Mouse (Mus musculus): ENCODE results near the gene Skap1. TPM values are rescaled to one million over a fixed set of nuclear protein-coding genes. Genes with fewer than 3 reads are reported as not detected.

Skap1 gene
- total and polyA plus RNA-seq, 3 experiments, result not detected

DNA sequence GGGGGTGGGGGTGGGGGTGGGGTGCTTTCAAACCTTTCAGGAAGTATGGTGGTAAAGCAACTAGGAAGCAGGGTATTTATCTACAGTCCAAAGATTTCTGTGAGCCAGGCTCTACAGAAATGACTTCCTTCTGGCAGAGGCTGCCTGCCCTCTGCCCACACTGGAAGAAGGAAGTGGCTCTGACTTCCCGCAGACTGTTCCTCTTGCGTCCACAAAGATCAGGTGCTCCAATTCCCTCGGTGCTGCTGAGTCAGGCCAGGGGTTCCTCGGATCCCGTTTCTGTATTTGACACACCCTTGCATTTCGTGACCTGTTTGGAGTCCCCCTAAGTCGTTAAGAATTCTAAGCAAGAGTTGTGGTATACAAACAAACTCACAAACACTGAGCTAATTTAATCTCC is 301.3 kb downstream of the Skap1 start:
- TF ChIP-seq RCOR1 (IDR thresholded peaks at IDR 0.05; ENCODE audit: low read depth, low read length) (0 out of 2 replicates have a peak, but pooled peaks have one; percentile 28), MEF2A (IDR thresholded peaks at IDR 0.05; ENCODE audit: extremely low read depth, insufficient replicate concordance, low read depth, low read length, poor library complexity, severe bottlenecking) (no peak), NELFE (IDR thresholded peaks at IDR 0.05; ENCODE audit: low read depth, low read length) (no peak), CHD2 (IDR thresholded peaks at IDR 0.05; ENCODE audit: low read length) (no peak), MAX (IDR thresholded peaks at IDR 0.05; ENCODE audit: low read length) (no peak), UBTF (IDR thresholded peaks at IDR 0.05; ENCODE audit: borderline replicate concordance, insufficient read depth, low read depth, low read length) (no peak), POLR2AphosphoS2 (IDR thresholded peaks at IDR 0.05; ENCODE audit: low read length) (no peak), TAL1 (IDR thresholded peaks at IDR 0.05; ENCODE audit: low read length) (no peak), MAFK (IDR thresholded peaks at IDR 0.05; ENCODE audit: borderline replicate concordance, low read depth, low read length) (no peak), SIN3A (IDR thresholded peaks at IDR 0.05; ENCODE audit: low read length) (no peak), MAZ (IDR thresholded peaks at IDR 0.05; ENCODE audit: low read depth, low read length) (no peak), ELF1 (IDR thresholded peaks at IDR 0.05; ENCODE audit: low read depth, low read length) (peak; percentile 45; the same call in 1 of the 2 replicates), GATA1 (IDR thresholded peaks at IDR 0.05; ENCODE audit: low read depth, low read length) (no peak), NRF1 (IDR thresholded peaks at IDR 0.05; ENCODE audit: insufficient read depth, low read depth, low read length, poor library complexity, severe bottlenecking) (no peak), HCFC1 (IDR thresholded peaks at IDR 0.05; ENCODE audit: low read depth, low read length) (no peak), MYB (IDR thresholded peaks at IDR 0.05; ENCODE audit: low read depth, low read length) (no peak), E2F4 (IDR thresholded peaks at IDR 0.05; ENCODE audit: borderline replicate concordance, low read depth, low read length) (no peak), ZMIZ1 (IDR thresholded peaks at IDR 0.05; ENCODE audit: low read depth, low read length) (no peak), ZKSCAN1 (IDR thresholded peaks at IDR 0.05; ENCODE audit: low read depth, low read length) (no peak), ZC3H11A (IDR thresholded peaks at IDR 0.05; ENCODE audit: low read depth, low read length) (no peak), POLR2AphosphoS5 (IDR thresholded peaks at IDR 0.05; ENCODE audit: borderline replicate concordance, low read depth, low read length) (no peak), ETS1 (IDR thresholded peaks at IDR 0.05; ENCODE audit: low read depth, low read length) (0 out of 2 replicates have a peak, but pooled peaks have one; percentile 10), CHD1 (IDR thresholded peaks at IDR 0.05; ENCODE audit: low read depth, low read length) (no peak), TCF12 (IDR thresholded peaks at IDR 0.05; ENCODE audit: low read depth, low read length) (no peak), TBP (IDR thresholded peaks at IDR 0.05; ENCODE audit: low read depth, low read length) (0 out of 2 replicates have a peak, but pooled peaks have one; percentile 15), SMC3 (IDR thresholded peaks at IDR 0.05; ENCODE audit: low read depth, low read length) (no peak), ZNF384 (IDR thresholded peaks at IDR 0.05; ENCODE audit: low read depth, low read length) (no peak), USF2 (IDR thresholded peaks at IDR 0.05; ENCODE audit: borderline replicate concordance in 1 of 2, insufficient read depth in 1 of 2, low read depth in 1 of 2, low read length in 2 of 2) (no peak), BHLHE40 (IDR thresholded peaks at IDR 0.05; ENCODE audit: borderline replicate concordance, low read depth, low read length) (no peak), USF1 (IDR thresholded peaks at IDR 0.05; ENCODE audit: low read depth, low read length) (no peak), KAT2A (conservative IDR thresholded peaks at IDR 0.05; ENCODE audit: low read depth, low read length) (no peak), MYC (IDR thresholded peaks at IDR 0.05; ENCODE audit: low read depth, low read length) (no peak), EP300 (IDR thresholded peaks at IDR 0.05; ENCODE audit: low read depth in 1 of 2, low read length in 2 of 2) (no peak)
- peaks cover under 1 to 3% of the 10 kb centered on the region in 2 experiments; a peak in 3 of 4 replicates for H3K27me3 ChIP-seq (ENCODE audit: control insufficient read depth in 1 of 2, insufficient read depth in 2 of 2, low read length in 2 of 2)
- H3K4me3 ChIP-seq (ENCODE audit: control insufficient read depth in 1 of 2, insufficient read depth in 1 of 2, low read depth in 2 of 2, low read length in 2 of 2), result no peak overlapping the region
- H3K27ac ChIP-seq (ENCODE audit: control insufficient read depth, low read depth, low read length), result peak overlapping the region; percentile 21; the same call in 1 of the 2 replicates
- DNase-seq (ENCODE audit: low read depth, low spot score), result peak; percentile 70
- H3K36me3 ChIP-seq (ENCODE audit: control insufficient read depth in 1 of 2, insufficient read depth in 2 of 2, low read length in 2 of 2), result peaks cover 2 to 3% of the 10 kb centered on the region in 2 experiments; a peak in 3 of 4 replicates
- peaks cover 0 to 15% of the 10 kb centered on the region in 2 experiments; a peak in 2 of 4 replicates for H3K4me1 ChIP-seq (ENCODE audit: control insufficient read depth in 1 of 2, insufficient read depth in 2 of 2, low read length in 2 of 2)
- no peaks in the 10 kb centered on the region for H3K9me3 ChIP-seq (replicated peaks; ENCODE audit: insufficient read depth, low read length)
- H3K79me2 ChIP-seq (ENCODE audit: control insufficient read depth, insufficient read depth, low read length, poor library complexity), result no peaks in the 10 kb centered on the region
- no peak overlapping the region for H3K9ac ChIP-seq (ENCODE audit: control insufficient read depth, low read depth, low read length, poor library complexity, severe bottlenecking)
